Mouse (Mus musculus) lung, embryonic 14.5 days (tissue): ENCODE measurements around the gene Sugp1. TPM values are rescaled to one million over a fixed set of nuclear protein-coding genes. Genes with fewer than 3 reads are reported as not detected.

Source experiments
- ATAC-seq: fragments of 200-750 bp; cut with Nextera tagmentation; 2 replicates; pipeline ENCODE4 v1.8.0; 2017; ENCODE audit warnings: mild to moderate bottlenecking, moderate TSS enrichment, moderate library complexity; ENCODE audit not compliant: insufficient read depth
- DNase-seq: peaks from one replicate; pipeline ENCODE4 v3.0.0-alpha.2; 2015
- H3K27ac ChIP-seq: fragments of 300-500 bp; sonication (generic); 2 replicates; pipeline ENCODE4 v1.5.1; 2014; ENCODE audit warnings: low read depth, mild to moderate bottlenecking, moderate library complexity
- H3K27me3 ChIP-seq: fragments of 300-500 bp; sonication (generic); 2 replicates; pipeline ENCODE4 v1.6.1; 2014; ENCODE audit warnings: low read length, control low read depth; ENCODE audit not compliant: insufficient read depth
- H3K36me3 ChIP-seq: fragments of 300-500 bp; sonication (generic); 2 replicates; pipeline ENCODE4 v1.6.1; 2014; ENCODE audit warnings: control low read depth; ENCODE audit not compliant: insufficient read depth
- H3K4me1 ChIP-seq: fragments of 300-500 bp; sonication (generic); 2 replicates; pipeline ENCODE4 v1.6.1; 2014; ENCODE audit warnings: antibody characterized with exemption, control low read depth; ENCODE audit not compliant: insufficient read depth
- H3K4me2 ChIP-seq: fragments of 300-500 bp; sonication (generic); 2 replicates; pipeline ENCODE4 v1.6.1; 2014; ENCODE audit warnings: mild to moderate bottlenecking
- H3K4me3 ChIP-seq: fragments of 300-500 bp; sonication (generic); 2 replicates; pipeline ENCODE4 v1.5.1; 2014; ENCODE audit warnings: low read depth, low read length
- H3K9ac ChIP-seq: fragments of 300-500 bp; sonication (generic); 2 replicates; pipeline ENCODE4 v1.6.1; 2014
- H3K9me3 ChIP-seq: fragments of 300-500 bp; sonication (generic); 2 replicates; pipeline ENCODE4 v1.6.1; 2016; ENCODE audit warnings: low read depth, low read length, control low read depth
- CTCF ChIP-seq: IDR thresholded peaks from 2 replicates; pipeline ENCODE4 v1.5.1; 2016; ENCODE audit warnings: antibody characterized with exemption, low read depth
- WGBS: fragments of 180-500 bp; shearing (Covaris S2); extraction: QIAGEN DNeasy Blood & Tissue Kit; methylation state at CpG from one replicate; pipeline ENCODE4 v1.1.7; 2014; 5-methylcytosine and 5-hydroxymethylcytosine counted together
- polyA plus RNA-seq: library from polyadenylated mRNA; unstranded; fragments of >200 nt; fragmentation: Nextera tagmentation; extraction: Ambion mirVana; gene quantifications from 2 replicates; pipeline ENCODE4 v1.2.1, GENCODE M21; 2014

Gene Sugp1
- polyA plus RNA-seq, 1 experiment from 2014 or later: 39.3 TPM

DNA sequence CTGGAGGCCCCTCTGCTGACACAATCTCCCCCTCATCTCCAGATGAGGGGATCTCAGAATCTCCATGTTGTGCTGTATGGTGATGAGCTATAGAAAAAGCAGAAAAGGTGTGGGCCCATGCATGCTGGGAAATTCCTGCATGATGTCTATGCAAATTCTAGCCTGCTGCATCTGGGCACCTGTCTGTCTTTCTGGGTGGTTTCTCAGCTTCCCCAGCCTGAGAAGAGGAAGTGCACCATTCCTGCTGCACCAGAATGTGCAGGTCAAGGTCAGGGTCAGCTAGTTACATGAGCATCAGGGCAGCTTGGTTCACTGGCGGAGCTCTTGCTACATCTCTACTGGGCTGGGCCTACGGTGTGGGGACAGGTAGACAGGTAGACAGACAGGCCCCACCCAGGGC, 67.8 kb downstream of the Sugp1 start:
- H3K9me3 ChIP-seq: no peaks in the 10 kb centered on the region
- no peak overlapping the region for H3K4me2 ChIP-seq
- DNase-seq (no peak), ATAC-seq (no peak)
- 77% methylated on average over 2 of the region's 2 CpGs for WGBS
- TF ChIP-seq CTCF: no peak
- H3K27me3 ChIP-seq: peaks cover 47% of the 10 kb centered on the region
- H3K4me1 ChIP-seq: no peaks in the 10 kb centered on the region
- H3K4me3 ChIP-seq: no peak overlapping the region
- no peak overlapping the region for H3K27ac ChIP-seq
- no peaks in the 10 kb centered on the region for H3K36me3 ChIP-seq
- H3K9ac ChIP-seq: no peak overlapping the region

DNA sequence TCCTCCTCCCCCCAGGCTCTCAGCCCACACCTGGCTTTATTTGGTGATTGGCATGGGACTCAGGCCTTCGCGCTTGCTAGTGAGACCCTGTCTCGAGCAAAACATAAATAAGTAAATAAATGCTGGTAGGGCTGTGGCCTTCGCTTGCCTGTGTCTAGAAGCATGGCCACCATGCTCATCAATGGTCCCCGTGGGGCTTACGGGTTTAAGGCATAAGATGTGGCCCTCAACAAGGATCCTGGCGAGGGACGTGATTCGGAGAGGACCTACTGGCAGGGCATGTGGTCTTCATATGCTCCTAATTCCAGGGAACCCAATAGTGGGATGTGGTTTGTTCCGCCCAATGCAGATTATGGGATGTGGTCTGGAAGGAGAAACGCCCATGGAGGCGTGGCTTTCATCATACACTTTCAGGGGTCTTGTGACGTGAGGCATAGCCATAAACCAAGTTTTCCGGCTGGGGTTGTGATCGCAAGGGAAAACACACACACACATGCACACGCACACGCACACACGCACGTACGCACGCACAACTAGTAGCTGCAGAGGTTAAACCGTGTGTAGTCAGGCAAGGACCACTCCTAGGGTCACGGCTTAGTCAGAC, 68.7 kb downstream of the Sugp1 start:
- ATAC-seq (no peak), DNase-seq (no peak)
- WGBS: 45% methylated on average over 23 of the region's 23 CpGs
- H3K4me2 ChIP-seq: no peak overlapping the region
- no peak overlapping the region for H3K9ac ChIP-seq
- no peaks in the 10 kb centered on the region for H3K36me3 ChIP-seq
- H3K27ac ChIP-seq: no peak overlapping the region
- H3K4me3 ChIP-seq: no peak overlapping the region
- H3K27me3 ChIP-seq: peaks cover 47% of the 10 kb centered on the region
- H3K9me3 ChIP-seq: no peaks in the 10 kb centered on the region
- no peak for TF ChIP-seq CTCF
- no peaks in the 10 kb centered on the region for H3K4me1 ChIP-seq

DNA sequence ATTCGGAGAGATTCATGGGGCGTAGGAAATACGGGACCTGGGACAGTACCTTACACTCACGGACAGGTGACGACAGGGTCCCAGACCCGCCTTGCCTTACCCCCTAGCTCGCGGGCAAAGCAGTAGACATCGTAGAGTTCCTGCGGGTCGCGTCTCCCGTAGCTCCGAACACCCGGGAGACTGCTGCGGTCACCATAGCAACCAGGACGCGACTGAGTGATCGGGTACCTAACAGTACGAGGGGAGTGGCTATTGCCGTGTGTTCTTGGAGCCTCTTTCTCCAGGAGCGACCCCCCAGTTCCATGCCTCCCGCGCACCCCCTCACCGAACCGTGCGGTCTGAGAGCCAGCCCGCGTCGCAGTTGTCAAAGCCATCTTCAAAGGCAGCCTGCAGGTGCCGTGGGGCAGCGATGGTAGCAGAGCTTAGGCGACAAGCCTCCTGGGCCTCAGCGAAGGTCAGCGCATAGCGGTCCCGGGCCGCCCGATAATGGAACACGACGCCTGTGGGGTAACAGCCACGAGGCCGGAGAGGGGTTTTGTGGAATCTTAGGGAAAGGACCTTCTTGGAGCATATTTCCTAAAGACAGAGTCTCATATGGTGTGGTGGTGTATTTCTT, 69.9 kb downstream of the Sugp1 start:
- H3K9ac ChIP-seq: no peak overlapping the region
- no peaks in the 10 kb centered on the region for H3K36me3 ChIP-seq
- no peak overlapping the region for H3K4me2 ChIP-seq
- H3K4me3 ChIP-seq: no peak overlapping the region
- WGBS: 4% methylated on average over 43 of the region's 43 CpGs
- ATAC-seq (no peak), DNase-seq (no peak)
- H3K27ac ChIP-seq: no peak overlapping the region
- H3K27me3 ChIP-seq: peaks cover 53% of the 10 kb centered on the region
- no peaks in the 10 kb centered on the region for H3K4me1 ChIP-seq
- H3K9me3 ChIP-seq: no peaks in the 10 kb centered on the region
- no peak for TF ChIP-seq CTCF

- Histone ChIP-seq H3K36me3 (no peaks in the 10 kb centered on the region), H3K27ac (no peak overlapping the region), H3K27me3 (peaks cover 72% of the 10 kb centered on the region), H3K9me3 (no peaks in the 10 kb centered on the region), H3K4me3 (no peak overlapping the region), H3K4me1 (no peaks in the 10 kb centered on the region), H3K9ac (no peak overlapping the region), H3K4me2 (no peak overlapping the region)
- TF ChIP-seq CTCF: no peak
- ATAC-seq: no peak
- 20% methylated on average over 6 of the region's 6 CpGs for WGBS
- no peak for DNase-seq
Measured at GRCm38 (mm10) chr8:70114488-70114887, 71.9 kb downstream of the Sugp1 start.

DNA sequence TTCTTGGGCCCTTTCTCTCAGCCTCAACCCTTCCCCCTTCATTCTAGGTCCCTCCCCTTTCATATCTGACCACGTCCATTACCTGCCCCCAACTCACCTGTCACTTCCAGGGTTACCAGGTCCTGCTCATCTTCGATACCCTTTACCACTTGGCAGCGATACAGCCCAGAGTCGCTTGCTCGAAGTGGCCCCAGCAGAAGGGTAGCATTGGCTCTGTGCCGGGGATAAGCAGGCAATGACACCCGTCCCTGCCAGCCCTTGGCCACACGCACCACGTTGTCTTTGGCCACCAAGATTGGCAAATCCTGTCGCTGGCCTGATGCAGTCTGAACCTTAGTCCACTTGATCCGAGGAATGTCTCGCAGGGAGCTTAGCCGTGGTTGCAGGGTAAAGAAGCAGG, 72.3 kb downstream of the Sugp1 start:
- WGBS: 62% methylated on average over 13 of the region's 13 CpGs
- Histone ChIP-seq H3K36me3 (no peaks in the 10 kb centered on the region), H3K27ac (no peak overlapping the region), H3K27me3 (peaks cover 74% of the 10 kb centered on the region), H3K4me1 (no peaks in the 10 kb centered on the region), H3K4me2 (no peak overlapping the region), H3K9ac (no peak overlapping the region), H3K4me3 (no peak overlapping the region), H3K9me3 (no peaks in the 10 kb centered on the region)
- DNase-seq: no peak
- TF ChIP-seq CTCF: no peak
- no peak for ATAC-seq

DNA sequence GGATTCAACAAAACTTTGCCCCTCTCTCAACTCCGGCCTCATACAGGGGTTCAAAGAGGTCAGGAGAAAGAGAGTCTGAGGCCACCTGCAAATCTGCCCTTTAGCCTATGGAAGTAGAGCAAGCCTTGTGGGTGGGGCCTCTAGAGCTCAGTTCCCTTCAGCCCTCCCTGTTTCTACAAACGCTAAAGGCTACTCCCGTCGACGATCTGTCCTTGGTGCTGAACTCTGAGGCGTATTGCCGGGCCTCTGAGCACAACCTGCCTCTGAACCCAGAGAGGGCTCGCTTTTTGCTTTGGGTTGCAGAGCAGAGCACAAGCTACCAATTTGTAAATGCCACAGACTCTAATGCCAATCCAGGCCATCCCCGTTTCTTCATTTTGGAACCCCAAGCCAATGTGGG, 75.0 kb downstream of the Sugp1 start:
- Histone ChIP-seq H3K27me3 (peaks cover 57% of the 10 kb centered on the region), H3K9ac (no peak overlapping the region), H3K9me3 (no peaks in the 10 kb centered on the region), H3K36me3 (no peaks in the 10 kb centered on the region), H3K4me3 (no peak overlapping the region), H3K27ac (no peak overlapping the region), H3K4me2 (no peak overlapping the region), H3K4me1 (no peaks in the 10 kb centered on the region)
- ATAC-seq (no peak), DNase-seq (peak; percentile 83)
- no peak for TF ChIP-seq CTCF
- 7% methylated on average over 9 of the region's 9 CpGs for WGBS

DNA sequence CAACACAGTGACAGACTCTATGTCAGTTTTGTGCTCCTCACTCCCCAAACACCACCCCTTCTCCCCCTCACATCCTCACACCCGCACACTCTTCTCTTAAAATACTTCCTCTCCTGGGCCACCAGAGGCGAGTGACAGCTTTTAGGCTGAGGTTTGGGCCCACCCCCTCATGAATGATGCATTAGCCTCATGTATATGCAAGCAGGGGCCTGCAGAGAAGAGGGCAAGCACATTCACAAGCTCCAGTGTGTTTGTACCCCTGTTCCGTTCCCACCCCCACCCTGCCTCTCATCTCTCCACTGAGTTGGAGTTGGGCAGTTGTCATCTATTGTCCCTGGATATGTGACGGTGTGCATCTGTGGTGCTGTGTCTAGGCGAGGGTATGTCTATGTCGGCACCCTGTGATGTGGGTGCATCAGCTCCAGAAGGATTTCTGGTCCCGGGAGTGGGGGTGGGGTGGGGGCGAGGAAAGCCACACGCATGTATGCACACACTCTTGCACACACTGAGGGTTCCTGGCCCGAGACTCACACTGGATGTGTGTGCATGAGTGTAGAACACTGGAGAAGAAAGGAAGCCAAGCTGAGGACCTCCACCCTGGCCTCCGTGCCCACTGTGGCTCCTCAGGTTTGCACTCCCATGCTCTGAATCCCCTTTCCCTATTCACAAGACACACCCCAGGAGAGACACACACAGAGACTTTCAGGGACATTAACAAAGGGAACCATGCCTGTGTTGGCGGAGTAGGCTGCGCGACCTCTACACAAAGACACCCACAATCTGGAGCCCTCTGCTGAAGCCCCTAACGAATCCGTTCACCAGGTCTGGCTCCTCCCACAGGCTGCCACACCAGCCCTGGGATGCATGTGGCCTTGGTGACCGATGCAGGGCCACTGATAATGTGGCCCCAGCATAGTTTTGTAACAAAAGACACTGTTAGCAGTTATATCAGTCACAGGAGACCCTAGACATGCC, 76.4 kb downstream of the Sugp1 start:
- no peak for DNase-seq
- H3K27me3 ChIP-seq: peaks cover 44% of the 10 kb centered on the region
- H3K27ac ChIP-seq: no peak overlapping the region
- no peak for ATAC-seq
- WGBS: 13% methylated on average over 17 of the region's 17 CpGs
- H3K4me3 ChIP-seq: no peak overlapping the region
- H3K9me3 ChIP-seq: no peaks in the 10 kb centered on the region
- H3K36me3 ChIP-seq: no peaks in the 10 kb centered on the region
- H3K9ac ChIP-seq: no peak overlapping the region
- no peak overlapping the region for H3K4me2 ChIP-seq
- no peak for TF ChIP-seq CTCF
- no peaks in the 10 kb centered on the region for H3K4me1 ChIP-seq
